Mouse (Mus musculus) stomach, embryonic 15.5 days (tissue): ENCODE measurements at regions not wholly inside any gene's neighbourhood (a gene's known extent, or its start where the extent isn't known, plus 50 kb on each side); places are given as distances from the start of the nearest gene placed in this dataset.

Experiments used
- ATAC-seq: fragments of 200-750 bp; cut with Nextera tagmentation; 2 replicates; pipeline ENCODE4 v1.8.0; 2017; ENCODE audit warnings: low read depth, moderate number of reproducible peaks, moderate TSS enrichment; ENCODE audit not compliant: insufficient read depth, low FRiP score
- H3K27ac ChIP-seq: fragments of 300-500 bp; sonication (generic); 2 replicates; pipeline ENCODE4 v1.5.1; 2015; ENCODE audit warnings: mild to moderate bottlenecking, inconsistent platforms
- H3K27me3 ChIP-seq: fragments of 300-500 bp; sonication (generic); replicated peaks from 2 replicates; pipeline ENCODE4 v1.6.1; 2015; ENCODE audit warnings: inconsistent platforms
- H3K36me3 ChIP-seq: fragments of 300-500 bp; sonication (generic); 2 replicates; pipeline ENCODE4 v1.6.1; 2015; ENCODE audit warnings: inconsistent platforms
- H3K4me1 ChIP-seq: fragments of 300-500 bp; sonication (generic); 2 replicates; pipeline ENCODE4 v1.6.1; 2015; ENCODE audit warnings: inconsistent platforms
- H3K4me2 ChIP-seq: fragments of 300-500 bp; sonication (generic); 2 replicates; pipeline ENCODE4 v1.6.1; 2015; ENCODE audit warnings: mild to moderate bottlenecking, inconsistent platforms
- H3K4me3 ChIP-seq: fragments of 300-500 bp; sonication (generic); replicated peaks from 2 replicates; pipeline ENCODE4 v1.5.1; 2015; ENCODE audit warnings: inconsistent platforms
- H3K9ac ChIP-seq: fragments of 300-500 bp; sonication (generic); 2 replicates; pipeline ENCODE4 v1.6.1; 2015; ENCODE audit warnings: inconsistent platforms
- H3K9me3 ChIP-seq: fragments of 300-500 bp; sonication (generic); 2 replicates; pipeline ENCODE4 v1.6.1; 2016; ENCODE audit warnings: inconsistent platforms
- WGBS: fragments of 180-500 bp; shearing (Covaris S2); methylation state at CpG from one replicate; pipeline ENCODE4 v1.1.7; 2015; 5-methylcytosine and 5-hydroxymethylcytosine counted together

- H3K9ac ChIP-seq = no peak overlapping the region
- no peak overlapping the region for H3K27ac ChIP-seq
- H3K4me1 ChIP-seq = no peaks in the 10 kb centered on the region
- no peaks in the 10 kb centered on the region for H3K9me3 ChIP-seq
- H3K27me3 ChIP-seq = no peaks in the 10 kb centered on the region
- WGBS = 75% methylated on average over 9 of the region's 9 CpGs
- ATAC-seq = no peak
- H3K36me3 ChIP-seq = no peaks in the 10 kb centered on the region
- H3K4me3 ChIP-seq = no peak overlapping the region
- no peak overlapping the region for H3K4me2 ChIP-seq
These were observed 412.1 kb upstream of the Adgrl2 start for GRCm38 (mm10) chr3:149402496-149402895.

- H3K4me3 ChIP-seq = no peak overlapping the region
- no peaks in the 10 kb centered on the region for H3K36me3 ChIP-seq
- no peak overlapping the region for H3K27ac ChIP-seq
- 37% methylated on average over 4 of the region's 4 CpGs for WGBS
- no peaks in the 10 kb centered on the region for H3K9me3 ChIP-seq
- no peak overlapping the region for H3K4me2 ChIP-seq
- no peak for ATAC-seq
- H3K9ac ChIP-seq = no peak overlapping the region
- H3K4me1 ChIP-seq = no peaks in the 10 kb centered on the region
- no peaks in the 10 kb centered on the region for H3K27me3 ChIP-seq
These were observed 404.7 kb upstream of the Adgrl2 start for GRCm38 (mm10) chr3:149395082-149395481.

GRCm38 (mm10) chr3:149393317-149394172 lies 403.2 kb upstream of the Adgrl2 start:
- H3K9me3 ChIP-seq = no peaks in the 10 kb centered on the region
- no peaks in the 10 kb centered on the region for H3K36me3 ChIP-seq
- no peaks in the 10 kb centered on the region for H3K4me1 ChIP-seq
- H3K4me2 ChIP-seq = no peak overlapping the region
- H3K9ac ChIP-seq = no peak overlapping the region
- no peaks in the 10 kb centered on the region for H3K27me3 ChIP-seq
- H3K4me3 ChIP-seq = no peak overlapping the region
- 72% methylated on average over 4 of the region's 4 CpGs for WGBS
- ATAC-seq = no peak
- no peak overlapping the region for H3K27ac ChIP-seq

GRCm38 (mm10) chr3:149392164-149392563 lies 401.8 kb upstream of the Adgrl2 start:
- Histone ChIP-seq H3K4me2 (no peak overlapping the region), H3K4me3 (no peak overlapping the region), H3K27ac (no peak overlapping the region), H3K27me3 (no peaks in the 10 kb centered on the region), H3K9ac (no peak overlapping the region), H3K4me1 (no peaks in the 10 kb centered on the region), H3K36me3 (no peaks in the 10 kb centered on the region), H3K9me3 (no peaks in the 10 kb centered on the region)
- WGBS = 93% methylated on average over 9 of the region's 9 CpGs
- no peak for ATAC-seq

GRCm38 (mm10) chr3:149387537-149387936 lies 397.2 kb upstream of the Adgrl2 start:
- Histone ChIP-seq H3K9ac (no peak overlapping the region), H3K36me3 (no peaks in the 10 kb centered on the region), H3K4me3 (no peak overlapping the region), H3K27me3 (no peaks in the 10 kb centered on the region), H3K4me1 (no peaks in the 10 kb centered on the region), H3K27ac (no peak overlapping the region), H3K4me2 (no peak overlapping the region), H3K9me3 (no peaks in the 10 kb centered on the region)
- WGBS = 41% methylated on average over 3 of the region's 3 CpGs
- ATAC-seq = no peak

- H3K9me3 ChIP-seq = no peaks in the 10 kb centered on the region
- H3K36me3 ChIP-seq = no peaks in the 10 kb centered on the region
- H3K27ac ChIP-seq = no peak overlapping the region
- H3K4me2 ChIP-seq = no peak overlapping the region
- H3K4me3 ChIP-seq = no peak overlapping the region
- no peaks in the 10 kb centered on the region for H3K4me1 ChIP-seq
- ATAC-seq = no peak
- H3K27me3 ChIP-seq = no peaks in the 10 kb centered on the region
- 65% methylated on average over 2 of the region's 2 CpGs for WGBS
- no peak overlapping the region for H3K9ac ChIP-seq
These were observed 395.7 kb upstream of the Adgrl2 start for GRCm38 (mm10) chr3:149386027-149386426.

- Histone ChIP-seq H3K4me2 (no peak overlapping the region), H3K27ac (no peak overlapping the region), H3K4me1 (no peaks in the 10 kb centered on the region), H3K36me3 (no peaks in the 10 kb centered on the region), H3K9ac (no peak overlapping the region), H3K9me3 (no peaks in the 10 kb centered on the region), H3K27me3 (no peaks in the 10 kb centered on the region), H3K4me3 (no peak overlapping the region)
- no peak for ATAC-seq
- WGBS = 53% methylated on average over 6 of the region's 6 CpGs
These were observed 395.0 kb upstream of the Adgrl2 start for GRCm38 (mm10) chr3:149385336-149385735.

- no peaks in the 10 kb centered on the region for H3K4me1 ChIP-seq
- H3K9ac ChIP-seq = no peak overlapping the region
- ATAC-seq = no peak
These were observed 391.3 kb upstream of the Adgrl2 start for GRCm38 (mm10) chr3:149381559-149382245.

GRCm38 (mm10) chr3:149381051-149381450 lies 390.7 kb upstream of the Adgrl2 start:
- 73% methylated on average over 6 of the region's 6 CpGs for WGBS
- H3K36me3 ChIP-seq = no peaks in the 10 kb centered on the region
- no peak overlapping the region for H3K9ac ChIP-seq
- no peak overlapping the region for H3K4me2 ChIP-seq
- H3K27me3 ChIP-seq = no peaks in the 10 kb centered on the region
- no peak overlapping the region for H3K27ac ChIP-seq
- no peaks in the 10 kb centered on the region for H3K9me3 ChIP-seq
- ATAC-seq = no peak
- H3K4me3 ChIP-seq = no peak overlapping the region
- H3K4me1 ChIP-seq = no peaks in the 10 kb centered on the region

More at GRCm38 (mm10) chr3:149381559-149382245, 391.3 kb upstream of the Adgrl2 start:
- Histone ChIP-seq H3K4me2 (no peak overlapping the region), H3K4me3 (no peak overlapping the region), H3K9me3 (no peaks in the 10 kb centered on the region), H3K36me3 (no peaks in the 10 kb centered on the region), H3K27me3 (no peaks in the 10 kb centered on the region), H3K27ac (no peak overlapping the region)
- WGBS = 65% methylated on average over 10 of the region's 10 CpGs

GRCm38 (mm10) chr3:149379866-149380472 lies 389.6 kb upstream of the Adgrl2 start:
- Histone ChIP-seq H3K4me3 (no peak overlapping the region), H3K4me1 (no peaks in the 10 kb centered on the region), H3K27ac (no peak overlapping the region), H3K4me2 (no peak overlapping the region), H3K27me3 (no peaks in the 10 kb centered on the region), H3K36me3 (no peaks in the 10 kb centered on the region), H3K9ac (no peak overlapping the region), H3K9me3 (no peaks in the 10 kb centered on the region)
- no peak; the same call in 1 of the 2 replicates for ATAC-seq
- 72% methylated on average over 15 of the region's 15 CpGs for WGBS

- Histone ChIP-seq H3K9ac (no peak overlapping the region), H3K9me3 (no peaks in the 10 kb centered on the region), H3K36me3 (no peaks in the 10 kb centered on the region), H3K4me1 (no peaks in the 10 kb centered on the region), H3K4me3 (no peak overlapping the region), H3K27ac (no peak overlapping the region), H3K27me3 (no peaks in the 10 kb centered on the region), H3K4me2 (no peak overlapping the region)
- ATAC-seq = no peak
- 80% methylated on average over 3 of the region's 3 CpGs for WGBS
These were observed 389.0 kb upstream of the Adgrl2 start for GRCm38 (mm10) chr3:149379249-149379865.

GRCm38 (mm10) chr3:149371439-149371838 lies 381.1 kb upstream of the Adgrl2 start:
- ATAC-seq = no peak
- H3K9ac ChIP-seq = no peak overlapping the region
- H3K4me1 ChIP-seq = no peaks in the 10 kb centered on the region
- no peaks in the 10 kb centered on the region for H3K36me3 ChIP-seq
- no peaks in the 10 kb centered on the region for H3K27me3 ChIP-seq
- H3K4me3 ChIP-seq = no peak overlapping the region
- 91% methylated on average over 5 of the region's 5 CpGs for WGBS
- H3K9me3 ChIP-seq = no peaks in the 10 kb centered on the region
- H3K27ac ChIP-seq = no peak overlapping the region
- no peak overlapping the region for H3K4me2 ChIP-seq
